Mouse (Mus musculus) neural tube, embryonic 14.5 days (tissue): ENCODE data around the gene Scaf8. TPM values are rescaled to one million over a fixed set of nuclear protein-coding genes. Genes with fewer than 3 reads are reported as not detected.
"Not testable (repeated sequence)": the region's sequence is repeated elsewhere in the genome, so short reads cannot be mapped to it uniquely, and the experiment has no call there.

Experiments used
- ATAC-seq: fragments of 200-750 bp; cut with Nextera tagmentation; 2 replicates; pipeline ENCODE4 v1.8.0; 2017; ENCODE audit warnings: low read depth, mild to moderate bottlenecking, moderate TSS enrichment, moderate library complexity
- H3K27ac ChIP-seq: fragments of 300-500 bp; sonication (generic); 2 replicates; pipeline ENCODE4 v1.5.1; 2014; ENCODE audit warnings: low read depth, mild to moderate bottlenecking, control low read depth, low read length, moderate library complexity, mixed read lengths
- H3K27me3 ChIP-seq: fragments of 300-500 bp; sonication (generic); 2 replicates; pipeline ENCODE4 v1.6.1; 2014; ENCODE audit warnings: low read length; ENCODE audit not compliant: control insufficient read depth, insufficient read depth
- H3K36me3 ChIP-seq: fragments of 300-500 bp; sonication (generic); 2 replicates; pipeline ENCODE4 v1.6.1; 2014; ENCODE audit warnings: low read length, mixed read lengths; ENCODE audit not compliant: control insufficient read depth, insufficient read depth
- H3K4me1 ChIP-seq: fragments of 300-500 bp; sonication (generic); 2 replicates; pipeline ENCODE4 v1.6.1; 2014; ENCODE audit warnings: low read length; ENCODE audit not compliant: control insufficient read depth, insufficient read depth
- H3K4me2 ChIP-seq: fragments of 300-500 bp; sonication (generic); 2 replicates; pipeline ENCODE4 v1.6.1; 2014; ENCODE audit warnings: mild to moderate bottlenecking, low read depth, low read length, control low read depth
- H3K4me3 ChIP-seq: fragments of 300-500 bp; sonication (generic); 2 replicates; pipeline ENCODE4 v1.5.1; 2014; ENCODE audit warnings: low read depth, low read length, control low read depth, mixed read lengths
- H3K9ac ChIP-seq: fragments of 300-500 bp; sonication (generic); replicated peaks from 2 replicates; pipeline ENCODE4 v1.6.1; 2014; ENCODE audit warnings: low read depth, mild to moderate bottlenecking, control low read depth, low read length, mixed read lengths
- H3K9me3 ChIP-seq: fragments of 300-500 bp; sonication (generic); 2 replicates; pipeline ENCODE4 v1.6.1; 2016; ENCODE audit warnings: low read length; ENCODE audit not compliant: control insufficient read depth
- WGBS: fragments of 180-500 bp; shearing (Covaris S2); extraction: QIAGEN DNeasy Blood & Tissue Kit; methylation state at CpG from one replicate; pipeline ENCODE4 v1.1.7; 2014; 5-methylcytosine and 5-hydroxymethylcytosine counted together
- polyA plus RNA-seq: library from polyadenylated mRNA; unstranded; fragments of >200 nt; fragmentation: Nextera tagmentation; extraction: Ambion mirVana; gene quantifications from 2 replicates; pipeline ENCODE4 v1.2.1, GENCODE M21; 2014

The Scaf8 gene
- polyA plus RNA-seq = 19.8 and 23.4 TPM in 2 replicates

- H3K9me3 ChIP-seq = no peaks in the 10 kb centered on the region
- H3K27me3 ChIP-seq = peaks cover 3% of the 10 kb centered on the region; the same call in 1 of the 2 replicates
- H3K9ac ChIP-seq = peak within 1 kb of the TSS; percentile 94
- WGBS = under 1% methylated on average over 70 of the region's 91 CpGs
- peak within 1 kb of the TSS; percentile 98 for H3K4me3 ChIP-seq
- no peaks in the 10 kb centered on the region for H3K36me3 ChIP-seq
- peak within 1 kb of the TSS; percentile 99 for H3K27ac ChIP-seq
- peak; percentile 96 for ATAC-seq
- peaks cover 21% of the 10 kb centered on the region for H3K4me1 ChIP-seq
- H3K4me2 ChIP-seq = peak within 1 kb of the TSS; percentile 71
Observed at GRCm38 (mm10) chr17:3114720-3115379, at the start of gene Scaf8. Gene Scaf8 (plus strand): TSS chr17:3114972.

- Histone ChIP-seq H3K27me3 (no peaks in the 10 kb centered on the region), H3K4me1 (no peaks in the 10 kb centered on the region), H3K27ac (no peak overlapping the region), H3K4me2 (no peak overlapping the region), H3K9me3 (0 out of 2 replicates have a peak, but pooled peaks cover 2% of the 10 kb centered on the region), H3K36me3 (peaks cover 21% of the 10 kb centered on the region), H3K4me3 (no peak overlapping the region), H3K9ac (no peak overlapping the region)
- ATAC-seq = no peak
- WGBS = 96% methylated on average over 9 of the region's 9 CpGs
Observed at GRCm38 (mm10) chr17:3075166-3075872, 39.5 kb upstream of the Scaf8 start.

- no peaks in the 10 kb centered on the region for H3K27me3 ChIP-seq
- ATAC-seq = no peak
- H3K9me3 ChIP-seq = 0 out of 2 replicates have a peak, but pooled peaks cover 2% of the 10 kb centered on the region
- H3K36me3 ChIP-seq = peaks cover 21% of the 10 kb centered on the region
- no peak overlapping the region for H3K4me2 ChIP-seq
- H3K4me1 ChIP-seq = no peaks in the 10 kb centered on the region
- 95% methylated on average over 4 of the region's 4 CpGs for WGBS
- H3K9ac ChIP-seq = no peak overlapping the region
- no peak overlapping the region for H3K27ac ChIP-seq
- H3K4me3 ChIP-seq = no peak overlapping the region
Observed at GRCm38 (mm10) chr17:3075873-3076245, 38.9 kb upstream of the Scaf8 start.

DNA sequence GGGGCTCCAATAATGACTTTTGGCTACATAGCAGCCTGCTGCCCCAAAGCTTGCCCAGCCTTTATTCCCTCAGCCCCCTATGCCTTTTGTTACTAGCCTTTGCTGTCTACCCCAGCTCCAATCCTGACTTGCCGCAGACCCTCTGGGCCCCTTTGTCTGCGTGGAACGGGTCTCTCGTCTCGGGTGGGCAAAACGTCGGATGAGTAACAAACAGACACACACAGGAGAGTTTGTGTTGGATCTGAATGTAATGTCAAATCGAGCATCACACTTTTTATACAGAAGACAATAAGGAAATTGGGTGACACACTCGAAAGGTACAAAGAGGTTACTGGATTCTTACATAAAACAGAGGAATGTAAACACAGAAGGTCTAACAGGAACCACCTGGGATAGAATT lies 36.8 kb upstream of the Scaf8 start:
- not testable (repeated sequence) for H3K27me3 ChIP-seq, H3K9me3 ChIP-seq, H3K27ac ChIP-seq, H3K4me2 ChIP-seq, ATAC-seq, H3K9ac ChIP-seq, H3K4me1 ChIP-seq, H3K4me3 ChIP-seq
- WGBS = 94% methylated on average over 9 of the region's 9 CpGs
- H3K36me3 ChIP-seq = peaks cover 15% of the 10 kb centered on the region

DNA sequence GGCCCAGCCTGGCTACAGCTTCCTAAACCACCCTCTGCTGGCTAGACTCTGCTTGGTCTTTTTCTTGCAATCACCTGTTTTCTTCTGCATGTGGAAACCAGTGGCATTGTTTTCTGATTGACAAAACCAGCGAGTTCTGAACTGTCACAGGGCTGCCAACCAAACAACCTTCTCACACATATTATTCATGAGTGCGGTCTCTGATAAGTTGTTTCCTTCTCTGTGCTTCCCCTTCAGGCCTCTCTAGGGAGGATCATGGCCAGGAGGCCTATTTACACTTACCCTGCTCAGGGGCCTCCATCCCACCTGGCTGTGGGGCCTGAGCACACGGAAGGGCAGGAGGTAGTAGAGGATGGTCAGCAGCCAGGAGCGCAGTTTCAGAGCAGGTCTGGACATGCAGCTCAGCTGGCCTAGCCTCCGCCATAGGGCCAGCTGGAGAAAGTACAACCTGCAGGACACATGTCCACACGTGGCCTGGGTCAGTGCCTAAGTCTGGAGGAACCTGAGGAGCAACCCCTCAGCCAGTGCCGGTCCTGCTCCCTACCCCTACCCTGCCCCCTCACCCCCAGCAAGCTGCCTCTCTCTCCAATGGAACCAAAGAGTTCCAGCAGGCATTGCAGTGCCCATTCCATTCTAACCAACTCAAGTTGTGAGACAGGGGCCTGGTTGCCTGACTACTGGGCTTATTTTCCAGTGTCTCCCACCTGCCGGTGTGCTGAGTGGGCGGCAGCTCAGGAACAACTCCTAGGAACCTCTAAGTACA lies 34.0 kb upstream of the Scaf8 start:
- H3K9me3 ChIP-seq, H3K36me3 ChIP-seq, H3K27ac ChIP-seq, H3K27me3 ChIP-seq, H3K9ac ChIP-seq, H3K4me3 ChIP-seq, H3K4me2 ChIP-seq, H3K4me1 ChIP-seq, ATAC-seq: not testable (repeated sequence)
- WGBS = 87% methylated on average over 7 of the region's 9 CpGs

GRCm38 (mm10) chr17:3081512-3082100 lies 33.2 kb upstream of the Scaf8 start:
- not testable (repeated sequence) for H3K27me3 ChIP-seq, H3K4me1 ChIP-seq, H3K9ac ChIP-seq, H3K27ac ChIP-seq, H3K4me3 ChIP-seq, H3K4me2 ChIP-seq, H3K36me3 ChIP-seq, H3K9me3 ChIP-seq
- ATAC-seq = peak; percentile 33
- WGBS = 87% methylated on average over 2 of the region's 3 CpGs

- H3K4me3 ChIP-seq, H3K27me3 ChIP-seq, H3K4me1 ChIP-seq, H3K4me2 ChIP-seq, H3K9ac ChIP-seq, H3K9me3 ChIP-seq, H3K27ac ChIP-seq, H3K36me3 ChIP-seq: not testable (repeated sequence)
- ATAC-seq = peak; percentile 60
- 84% methylated on average over 6 of the region's 9 CpGs for WGBS
Observed at GRCm38 (mm10) chr17:3082125-3082755, 32.5 kb upstream of the Scaf8 start.

GRCm38 (mm10) chr17:3082756-3083749 lies 31.7 kb upstream of the Scaf8 start:
- not testable (repeated sequence) for H3K9me3 ChIP-seq, H3K27ac ChIP-seq, H3K9ac ChIP-seq, H3K36me3 ChIP-seq, H3K4me1 ChIP-seq, H3K27me3 ChIP-seq
- WGBS = 2% methylated on average over 23 of the region's 25 CpGs
- Histone ChIP-seq H3K4me2 (peak overlapping the region; percentile 14; the same call in 1 of the 2 replicates), H3K4me3 (peak overlapping the region; percentile 41)
- peak; percentile 3; the same call in 1 of the 2 replicates for ATAC-seq
